Mouse (Mus musculus): ENCODE measurements around the gene Armcx4. TPM values are rescaled to one million over a fixed set of nuclear protein-coding genes. Genes with fewer than 3 reads are reported as not detected.

Armcx4 gene
- polyA plus RNA-seq, 1 experiment from 2014 or later = 7.8 TPM

Other genes starting within 250 kb of the Armcx4 start
- gene Taf7l, start 210.0 kb upstream of the Armcx4 start, polyA plus RNA-seq (2015; fragmentation: Nextera tagmentation; extraction: Ambion mirVana) = not detected in 2 replicates
- gene Timm8a1, start 144.7 kb upstream of the Armcx4 start, polyA plus RNA-seq (2015; fragmentation: Nextera tagmentation; extraction: Ambion mirVana) = 46.8 and 46.9 TPM in 2 replicates
- 0.28 and 0.45 TPM in 2 replicates for gene Btk, start 102.9 kb upstream of the Armcx4 start, polyA plus RNA-seq (2015; fragmentation: Nextera tagmentation; extraction: Ambion mirVana)
- gene Rpl36a, start 100.9 kb upstream of the Armcx4 start, polyA plus RNA-seq (2015; fragmentation: Nextera tagmentation; extraction: Ambion mirVana) = 220 and 235 TPM in 2 replicates
- 2.9 and 3.4 TPM in 2 replicates for gene Gla, start 85.4 kb upstream of the Armcx4 start, polyA plus RNA-seq (2015; fragmentation: Nextera tagmentation; extraction: Ambion mirVana)
- gene Hnrnph2, start 85.3 kb upstream of the Armcx4 start, polyA plus RNA-seq (2015; fragmentation: Nextera tagmentation; extraction: Ambion mirVana) = 174 and 177 TPM in 2 replicates
- 71.0 and 73.6 TPM in 2 replicates for gene Armcx1, start 31.4 kb downstream of the Armcx4 start, polyA plus RNA-seq (2015; fragmentation: Nextera tagmentation; extraction: Ambion mirVana)
- gene Armcx6, start 64.9 kb downstream of the Armcx4 start, polyA plus RNA-seq (2015; fragmentation: Nextera tagmentation; extraction: Ambion mirVana) = 30.2 and 33.2 TPM in 2 replicates
- 77.1 and 80.7 TPM in 2 replicates for gene Armcx3, start 70.1 kb downstream of the Armcx4 start, polyA plus RNA-seq (2015; fragmentation: Nextera tagmentation; extraction: Ambion mirVana)
- gene Armcx2, start 122.7 kb downstream of the Armcx4 start, polyA plus RNA-seq (2015; fragmentation: Nextera tagmentation; extraction: Ambion mirVana) = 70.6 and 75.7 TPM in 2 replicates